Mouse (Mus musculus): Measurements from ENCODE around the gene Xrcc1. TPM values are rescaled to one million over a fixed set of nuclear protein-coding genes. Genes with fewer than 3 reads are reported as not detected.

Gene Xrcc1
- total and polyA plus RNA-seq, 2 experiments from 2014 or later = 45.1 to 50.8 TPM

DNA sequence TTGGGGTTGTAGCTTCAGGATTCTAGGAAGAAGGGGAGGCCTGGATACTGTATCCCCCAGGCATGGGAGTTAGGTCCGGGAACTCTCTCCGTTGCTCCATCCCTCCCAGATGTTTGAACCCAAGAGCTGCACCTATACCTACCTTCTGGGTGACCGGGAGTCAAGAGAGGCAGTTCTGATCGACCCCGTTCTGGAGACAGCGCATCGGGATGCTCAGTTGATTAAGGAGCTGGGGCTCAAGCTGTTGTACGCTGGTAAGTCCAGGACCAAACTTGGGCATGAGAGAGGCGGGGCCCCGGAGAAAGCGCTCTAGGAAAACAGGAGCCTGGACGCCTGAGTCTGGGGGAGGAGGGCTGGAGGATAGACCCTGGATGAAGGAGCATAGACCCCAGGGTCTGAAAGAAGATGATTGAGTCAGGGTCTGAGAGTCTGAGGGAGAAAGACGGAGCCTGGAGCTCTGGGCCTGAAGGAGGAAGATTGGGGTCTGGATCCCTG lies 48.3 kb downstream of the Xrcc1 start:
- no peaks in the 10 kb centered on the region for H3K9me3 ChIP-seq (ENCODE audit: low read length)
- H3K4me1 ChIP-seq (ENCODE audit: insufficient read depth, low read length) = peaks cover 9% of the 10 kb centered on the region; the same call in 1 of the 2 replicates
- H3K27me3 ChIP-seq (ENCODE audit: insufficient read depth, low read length) = no peaks in the 10 kb centered on the region
- ATAC-seq (no peak; the same call in 1 of the 2 replicates), DNase-seq (ENCODE audit: low spot score) (peak; percentile 11)
- no peak for TF ChIP-seq CTCF (IDR thresholded peaks at IDR 0.05; ENCODE audit: low read depth)
- peak overlapping the region; percentile 83 for H3K4me2 ChIP-seq (ENCODE audit: low read depth, low read length)
- peak overlapping the region; percentile 74 for H3K4me3 ChIP-seq (ENCODE audit: low read length)
- peak overlapping the region; percentile 61 for H3K9ac ChIP-seq (replicated peaks; ENCODE audit: low read length)
- H3K27ac ChIP-seq = no peak overlapping the region
- H3K36me3 ChIP-seq (ENCODE audit: insufficient read depth, low read length) = no peaks in the 10 kb centered on the region
- WGBS = 6% methylated on average over 13 of the region's 13 CpGs

- Histone ChIP-seq H3K27me3 (ENCODE audit: insufficient read depth, low read length) (no peaks in the 10 kb centered on the region), H3K36me3 (ENCODE audit: insufficient read depth, low read length) (no peaks in the 10 kb centered on the region), H3K27ac (no peak overlapping the region), H3K9me3 (ENCODE audit: low read length) (no peaks in the 10 kb centered on the region), H3K4me2 (ENCODE audit: low read depth, low read length) (no peak overlapping the region), H3K4me1 (ENCODE audit: insufficient read depth, low read length) (peaks cover 9% of the 10 kb centered on the region; the same call in 1 of the 2 replicates), H3K4me3 (ENCODE audit: low read length) (no peak overlapping the region), H3K9ac (replicated peaks; ENCODE audit: low read length) (no peak overlapping the region)
- no peak for DNase-seq (ENCODE audit: low spot score)
- ATAC-seq = no peak
- TF ChIP-seq CTCF (IDR thresholded peaks at IDR 0.05; ENCODE audit: low read depth) = no peak
- 76% methylated on average over 2 of the region's 2 CpGs for WGBS
Observed at GRCm38 (mm10) chr7:24595464-24595863, 49.4 kb downstream of the Xrcc1 start.

- Histone ChIP-seq H3K9me3 (ENCODE audit: low read length) (no peaks in the 10 kb centered on the region), H3K4me2 (ENCODE audit: low read depth, low read length) (no peak overlapping the region), H3K4me1 (ENCODE audit: insufficient read depth, low read length) (peaks cover 9% of the 10 kb centered on the region; the same call in 1 of the 2 replicates), H3K4me3 (ENCODE audit: low read length) (no peak overlapping the region), H3K27me3 (ENCODE audit: insufficient read depth, low read length) (no peaks in the 10 kb centered on the region), H3K9ac (replicated peaks; ENCODE audit: low read length) (no peak overlapping the region), H3K36me3 (ENCODE audit: insufficient read depth, low read length) (no peaks in the 10 kb centered on the region), H3K27ac (no peak overlapping the region)
- no peak for TF ChIP-seq CTCF (IDR thresholded peaks at IDR 0.05; ENCODE audit: low read depth)
- DNase-seq (ENCODE audit: low spot score) (no peak), ATAC-seq (no peak)
- 73% methylated on average over 4 of the region's 4 CpGs for WGBS
Observed at GRCm38 (mm10) chr7:24598121-24598520, 52.0 kb downstream of the Xrcc1 start.

- ATAC-seq = no peak
- no peak overlapping the region for H3K27ac ChIP-seq
- 77% methylated on average over 15 of the region's 15 CpGs for WGBS
- H3K9me3 ChIP-seq (ENCODE audit: low read length) = no peaks in the 10 kb centered on the region
- TF ChIP-seq CTCF (IDR thresholded peaks at IDR 0.05; ENCODE audit: low read depth) = no peak
- H3K4me2 ChIP-seq (ENCODE audit: low read depth, low read length) = no peak overlapping the region
- H3K27me3 ChIP-seq (ENCODE audit: insufficient read depth, low read length) = no peaks in the 10 kb centered on the region
- H3K36me3 ChIP-seq (ENCODE audit: insufficient read depth, low read length) = no peaks in the 10 kb centered on the region
- no peak overlapping the region for H3K4me3 ChIP-seq (ENCODE audit: low read length)
- DNase-seq (ENCODE audit: low spot score) = no peak
- H3K9ac ChIP-seq (replicated peaks; ENCODE audit: low read length) = no peak overlapping the region
- peaks cover 7% of the 10 kb centered on the region; the same call in 1 of the 2 replicates for H3K4me1 ChIP-seq (ENCODE audit: insufficient read depth, low read length)
Observed at GRCm38 (mm10) chr7:24599211-24600067, 53.4 kb downstream of the Xrcc1 start.

- Histone ChIP-seq H3K4me1 (ENCODE audit: insufficient read depth, low read length) (peaks cover 2% of the 10 kb centered on the region; the same call in 1 of the 2 replicates), H3K36me3 (ENCODE audit: insufficient read depth, low read length) (no peaks in the 10 kb centered on the region), H3K27me3 (ENCODE audit: insufficient read depth, low read length) (no peaks in the 10 kb centered on the region), H3K4me3 (ENCODE audit: low read length) (peak overlapping the region; percentile 25), H3K9ac (replicated peaks; ENCODE audit: low read length) (peak overlapping the region; percentile 38; the same call in 1 of the 2 replicates), H3K27ac (peak overlapping the region; percentile 32; the same call in 1 of the 2 replicates), H3K4me2 (ENCODE audit: low read depth, low read length) (peak overlapping the region; percentile 48), H3K9me3 (ENCODE audit: low read length) (no peaks in the 10 kb centered on the region)
- WGBS = 2% methylated on average over 13 of the region's 13 CpGs
- ATAC-seq (peak; percentile 94), DNase-seq (ENCODE audit: low spot score) (peak; percentile 98)
- TF ChIP-seq CTCF (IDR thresholded peaks at IDR 0.05; ENCODE audit: low read depth) = peak; percentile 100
Observed at GRCm38 (mm10) chr7:24600941-24601597, 55.0 kb downstream of the Xrcc1 start.

DNA sequence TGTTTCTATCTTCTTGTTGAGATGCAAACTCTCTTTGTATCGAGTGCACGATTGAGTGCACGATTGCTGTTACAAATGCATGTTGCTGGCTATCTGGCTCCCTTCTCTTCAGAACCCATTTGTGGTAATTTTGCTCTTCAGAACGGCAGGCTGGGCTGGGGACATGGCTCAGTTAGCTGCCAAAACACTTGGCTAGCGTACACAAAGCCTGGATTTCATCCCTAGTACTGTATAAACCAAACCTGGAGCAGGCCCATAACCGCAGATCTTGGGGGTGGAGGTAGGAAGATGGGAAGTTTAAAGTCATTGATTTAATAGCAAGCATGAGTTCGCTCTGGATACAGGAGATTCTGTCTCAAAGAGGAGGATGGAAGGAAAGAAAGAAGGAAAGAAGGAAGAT lies 59.5 kb downstream of the Xrcc1 start:
- no peak for DNase-seq (ENCODE audit: low spot score)
- Histone ChIP-seq H3K4me1 (ENCODE audit: insufficient read depth, low read length) (peaks cover 2% of the 10 kb centered on the region; the same call in 1 of the 2 replicates), H3K27ac (no peak overlapping the region), H3K4me3 (ENCODE audit: low read length) (no peak overlapping the region), H3K9me3 (ENCODE audit: low read length) (no peaks in the 10 kb centered on the region), H3K4me2 (ENCODE audit: low read depth, low read length) (no peak overlapping the region), H3K27me3 (ENCODE audit: insufficient read depth, low read length) (peaks cover 13% of the 10 kb centered on the region), H3K9ac (replicated peaks; ENCODE audit: low read length) (no peak overlapping the region), H3K36me3 (ENCODE audit: insufficient read depth, low read length) (no peaks in the 10 kb centered on the region)
- WGBS = 73% methylated on average over 7 of the region's 7 CpGs
- ATAC-seq = no peak
- TF ChIP-seq CTCF (IDR thresholded peaks at IDR 0.05; ENCODE audit: low read depth) = no peak
